Mouse (Mus musculus): ENCODE data around the gene Tmem240. TPM values are rescaled to one million over a fixed set of nuclear protein-coding genes. Genes with fewer than 3 reads are reported as not detected.
A peak's percentile ranks its signal among the peaks of the same experiment; 100 is the strongest.
"Not testable (repeated sequence)": the region's sequence is repeated elsewhere in the genome, so short reads cannot be mapped to it uniquely, and the experiment has no call there.

Tmem240 gene
- polyA plus RNA-seq (2012; ENCODE audit: insufficient read depth, insufficient read length, missing spikeins), result 1.3 and 1.4 TPM in 2 replicates

DNA sequence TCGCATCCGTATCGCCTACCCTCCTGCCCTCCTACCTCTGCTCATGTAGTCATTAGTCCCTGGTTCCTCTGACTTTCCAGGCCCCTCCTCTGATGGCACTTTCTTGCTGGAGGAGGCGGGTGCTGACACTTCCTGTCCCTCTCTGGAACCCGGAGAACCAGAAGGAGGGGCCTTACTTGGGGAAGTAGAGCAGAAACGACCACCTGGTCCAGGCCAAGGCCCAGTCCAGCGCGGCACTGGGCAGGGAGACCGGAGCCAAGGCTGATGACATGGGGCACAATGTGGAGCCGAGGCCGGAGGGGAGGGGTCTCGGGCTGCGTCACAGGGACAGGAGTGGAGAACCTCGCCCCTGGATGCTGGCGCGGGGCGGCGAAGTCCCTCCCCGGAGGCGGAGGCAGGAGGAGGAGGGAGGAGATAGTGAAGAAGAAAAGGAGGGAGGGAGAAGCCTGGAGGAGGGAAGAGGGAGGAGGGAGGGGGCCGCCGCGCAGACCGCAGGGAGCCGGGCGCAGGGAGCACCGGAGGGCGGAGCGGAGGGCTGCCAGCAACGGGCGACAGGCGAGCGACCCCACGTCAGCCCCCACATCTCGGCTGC is at the start of gene Tmem240:
TSS of gene Tmem240 (plus strand) at position 451 of the 592 bp plus-strand sequence.
- H3K4me1 ChIP-seq (ENCODE audit: control insufficient read depth, insufficient read depth, low read length), result peaks cover 34% of the 10 kb centered on the region
- TF ChIP-seq POLR2A (IDR thresholded peaks at IDR 0.05; ENCODE audit: borderline replicate concordance, low read depth, low read length), result no peak
- TF ChIP-seq CTCF (IDR thresholded peaks at IDR 0.05; ENCODE audit: low read depth, low read length), result no peak

GRCm38 (mm10) chr4:155687764-155688163 is 46.8 kb upstream of the Tmem240 start:
- H3K4me3 ChIP-seq (ENCODE audit: insufficient read depth, low read length); H3K27ac ChIP-seq (ENCODE audit: insufficient read depth, low read depth, low read length); H3K4me1 ChIP-seq (ENCODE audit: control insufficient read depth, insufficient read depth, low read length): not testable (repeated sequence)

More for the DNA sequence above, at the start of gene Tmem240:
- Histone ChIP-seq H3K27ac (ENCODE audit: insufficient read depth, low read depth, low read length) (peak within 1 kb of the TSS; percentile 85), H3K4me3 (ENCODE audit: insufficient read depth, low read length) (peak within 1 kb of the TSS; percentile 77)

GRCm38 (mm10) chr4:155690571-155691375 is 43.8 kb upstream of the Tmem240 start:
- TF ChIP-seq POLR2A (IDR thresholded peaks at IDR 0.05; ENCODE audit: borderline replicate concordance, low read depth, low read length), result no peak
- H3K27ac ChIP-seq (ENCODE audit: insufficient read depth, low read depth, low read length), result no peak overlapping the region
- no peak overlapping the region for H3K4me3 ChIP-seq (ENCODE audit: insufficient read depth, low read length)
- peaks cover 3% of the 10 kb centered on the region for H3K4me1 ChIP-seq (ENCODE audit: control insufficient read depth, insufficient read depth, low read length)

DNA sequence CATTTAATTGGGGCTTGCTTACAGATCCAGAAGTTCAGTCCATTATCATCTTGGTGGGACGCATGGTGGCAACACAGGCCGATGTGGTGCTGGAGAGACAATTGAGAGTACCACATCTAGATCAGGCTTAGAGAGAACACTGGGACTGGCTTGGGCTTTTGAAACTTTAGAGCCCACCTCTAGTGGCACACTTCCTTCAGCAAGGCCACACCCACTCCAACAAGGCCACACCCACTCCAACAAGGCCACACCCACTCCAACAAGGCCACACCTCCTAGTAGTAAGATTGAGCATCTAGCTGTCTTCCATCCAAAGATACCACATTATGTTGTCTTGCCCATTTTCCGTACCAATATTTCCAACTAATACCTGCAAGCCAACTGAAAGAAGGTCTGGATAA is 42.2 kb upstream of the Tmem240 start:
- Histone ChIP-seq H3K4me3 (ENCODE audit: insufficient read depth, low read length) (no peak overlapping the region), H3K4me1 (ENCODE audit: control insufficient read depth, insufficient read depth, low read length) (peaks cover 15% of the 10 kb centered on the region), H3K27ac (ENCODE audit: insufficient read depth, low read depth, low read length) (no peak overlapping the region)
- TF ChIP-seq CTCF (IDR thresholded peaks at IDR 0.05; ENCODE audit: low read depth, low read length), result no peak
- TF ChIP-seq POLR2A (IDR thresholded peaks at IDR 0.05; ENCODE audit: borderline replicate concordance, low read depth, low read length), result no peak

GRCm38 (mm10) chr4:155694111-155694481 is 40.5 kb upstream of the Tmem240 start, which contains the start of gene Fndc10:
Gene Fndc10, plus strand, starts transcription at chr4:155694342.
- peak within 1 kb of the TSS; percentile 15 for H3K27ac ChIP-seq (ENCODE audit: insufficient read depth, low read depth, low read length)
- peak within 1 kb of the TSS; percentile 73 for H3K4me3 ChIP-seq (ENCODE audit: insufficient read depth, low read length)
- H3K4me1 ChIP-seq (ENCODE audit: control insufficient read depth, insufficient read depth, low read length), result peaks cover 27% of the 10 kb centered on the region
- TF ChIP-seq CTCF (IDR thresholded peaks at IDR 0.05; ENCODE audit: low read depth, low read length), result no peak
- no peak for TF ChIP-seq POLR2A (IDR thresholded peaks at IDR 0.05; ENCODE audit: borderline replicate concordance, low read depth, low read length)

DNA sequence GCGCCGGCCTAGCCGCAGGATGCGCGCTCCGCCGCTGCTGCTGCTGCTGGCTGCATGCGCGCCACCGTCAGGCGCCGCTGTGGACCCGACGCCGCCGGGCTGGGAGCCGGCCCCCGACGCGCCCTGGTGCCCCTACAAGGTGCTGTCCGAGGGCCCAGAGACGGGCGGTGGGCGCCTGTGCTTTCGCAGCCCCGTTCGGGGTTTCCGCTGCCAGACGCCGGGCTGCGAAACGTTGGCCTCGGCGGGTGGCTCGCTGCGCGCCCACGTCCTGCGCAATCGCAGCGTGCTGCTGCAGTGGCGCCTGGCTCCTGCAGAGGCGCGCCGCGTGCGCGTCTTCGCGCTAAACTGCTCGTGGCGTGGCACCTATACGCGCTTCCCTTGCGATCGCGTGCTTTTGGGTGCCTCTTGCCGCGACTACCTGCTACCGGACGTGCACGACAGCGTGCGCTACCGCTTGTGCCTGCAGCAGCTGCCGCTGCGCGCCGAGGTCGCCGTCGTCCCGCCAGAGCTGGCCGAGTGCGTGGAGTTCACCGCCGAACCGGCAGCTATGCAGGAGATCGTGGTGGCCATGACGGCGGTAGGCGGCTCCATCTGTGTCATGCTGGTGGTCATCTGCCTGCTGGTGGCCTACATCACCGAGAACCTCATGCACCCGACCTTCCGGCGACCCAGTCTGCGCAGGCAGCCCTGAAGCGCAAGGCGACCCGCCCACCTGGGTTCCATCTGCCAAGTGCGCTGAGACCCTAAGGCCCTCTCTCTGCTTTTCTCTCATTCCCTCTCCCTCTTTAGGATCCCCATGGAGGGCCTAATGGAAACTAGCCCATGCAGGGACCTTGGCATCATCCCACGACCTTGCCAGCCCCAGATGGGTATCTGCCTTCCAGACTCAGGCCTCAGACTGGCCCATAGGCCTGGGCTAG is 39.9 kb upstream of the Tmem240 start:
- Histone ChIP-seq H3K27ac (ENCODE audit: insufficient read depth, low read depth, low read length) (peak overlapping the region; percentile 15), H3K4me1 (ENCODE audit: control insufficient read depth, insufficient read depth, low read length) (peaks cover 30% of the 10 kb centered on the region), H3K4me3 (ENCODE audit: insufficient read depth, low read length) (peak overlapping the region; percentile 73)
- TF ChIP-seq CTCF (IDR thresholded peaks at IDR 0.05; ENCODE audit: low read depth, low read length), result no peak
- no peak for TF ChIP-seq POLR2A (IDR thresholded peaks at IDR 0.05; ENCODE audit: borderline replicate concordance, low read depth, low read length)

DNA sequence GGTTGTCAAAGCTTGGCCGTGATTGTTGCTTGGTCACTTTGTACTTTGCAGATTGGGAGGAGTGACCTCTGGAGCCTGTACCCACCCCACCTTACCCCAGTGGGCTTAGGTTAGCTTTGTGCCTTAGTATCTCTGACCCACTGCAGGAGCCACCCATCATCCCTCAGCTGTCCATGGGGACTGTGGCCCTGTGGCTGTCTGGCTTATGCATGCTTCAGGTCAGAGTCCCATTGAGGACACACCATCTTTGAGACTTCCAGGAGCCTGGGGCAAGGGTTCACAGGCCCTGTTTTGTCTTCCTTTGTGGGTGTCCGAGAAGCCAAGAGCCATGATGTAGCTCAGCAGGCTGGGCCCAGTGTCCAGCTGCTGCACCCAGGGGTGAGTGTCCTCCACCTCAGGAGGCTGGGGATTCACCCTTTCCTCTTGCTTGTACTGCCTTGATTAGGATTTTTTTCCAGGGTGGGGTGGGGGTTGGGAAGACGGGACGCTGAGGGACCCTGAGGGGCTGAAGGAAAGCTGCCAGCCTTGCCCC is 39.0 kb upstream of the Tmem240 start:
- H3K4me1 ChIP-seq (ENCODE audit: control insufficient read depth, insufficient read depth, low read length), result peaks cover 30% of the 10 kb centered on the region
- H3K4me3 ChIP-seq (ENCODE audit: insufficient read depth, low read length), result peak overlapping the region; percentile 73

GRCm38 (mm10) chr4:155696261-155697255 is 38.0 kb upstream of the Tmem240 start:
- H3K27ac ChIP-seq (ENCODE audit: insufficient read depth, low read depth, low read length), result peak overlapping the region; percentile 68
- TF ChIP-seq CTCF (IDR thresholded peaks at IDR 0.05; ENCODE audit: low read depth, low read length) (no peak), POLR2A (IDR thresholded peaks at IDR 0.05; ENCODE audit: borderline replicate concordance, low read depth, low read length) (no peak)

More for the DNA sequence above, 39.0 kb upstream of the Tmem240 start:
- TF ChIP-seq CTCF (IDR thresholded peaks at IDR 0.05; ENCODE audit: low read depth, low read length), result no peak
- no peak for TF ChIP-seq POLR2A (IDR thresholded peaks at IDR 0.05; ENCODE audit: borderline replicate concordance, low read depth, low read length)
- no peak overlapping the region for H3K27ac ChIP-seq (ENCODE audit: insufficient read depth, low read depth, low read length)

More at GRCm38 (mm10) chr4:155696261-155697255, 38.0 kb upstream of the Tmem240 start:
- peak overlapping the region; percentile 73 for H3K4me3 ChIP-seq (ENCODE audit: insufficient read depth, low read length)
- H3K4me1 ChIP-seq (ENCODE audit: control insufficient read depth, insufficient read depth, low read length), result peaks cover 30% of the 10 kb centered on the region
